ENCODE assay signal across 8 mouse cellular contexts in the genomic region with DNA sequence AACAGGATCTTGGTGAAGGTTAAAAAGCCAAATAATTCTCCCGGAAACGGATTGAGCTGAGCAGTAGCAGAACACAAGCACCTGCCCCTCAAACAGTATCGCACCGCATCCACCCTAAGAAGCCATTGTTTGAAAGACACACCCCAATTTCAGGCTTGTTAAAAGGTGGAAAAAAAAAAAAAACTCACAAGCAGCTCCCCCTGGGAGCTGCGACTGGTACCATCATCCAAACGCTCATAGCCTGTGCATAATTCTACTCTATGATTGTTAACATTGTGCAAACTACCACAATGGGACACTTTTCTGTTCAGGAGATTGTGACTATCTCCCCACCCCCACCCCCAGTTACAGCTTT. TPM values are rescaled to one million over a fixed set of nuclear protein-coding genes. Genes with fewer than 3 reads are reported as not detected.
DNase-seq lines count a peak whose midpoint lies in the region; ATAC-seq and TF ChIP-seq lines count a peak whose summit lies in the region.

No protein-coding gene starts in this region.

- H3K27me3 ChIP-seq in heart, embryonic 16.5 days (ENCODE audit: control insufficient read depth, insufficient read depth, low read length) = no peaks in the 10 kb centered on the region
- H3K27me3 ChIP-seq in hindbrain, embryonic 13.5 days = no peaks in the 10 kb centered on the region
- no peaks in the 10 kb centered on the region for H3K27me3 ChIP-seq in midbrain, embryonic 11.5 days (ENCODE audit: control insufficient read depth, insufficient read depth, low read length)

- peaks cover 21% of the 10 kb centered on the region for H3K4me1 ChIP-seq in heart, embryonic 16.5 days (ENCODE audit: control insufficient read depth, insufficient read depth, low read length)
- peaks cover 8% of the 10 kb centered on the region for H3K4me1 ChIP-seq in bone marrow macrophage, adult 2 months (ENCODE audit: control insufficient read depth, insufficient read depth, low read length)
- H3K4me1 ChIP-seq in hindbrain, embryonic 13.5 days (replicated peaks) = peaks cover 41% of the 10 kb centered on the region
- H3K4me1 ChIP-seq in midbrain, embryonic 11.5 days (ENCODE audit: control insufficient read depth, insufficient read depth, low read length) = peaks cover 8% of the 10 kb centered on the region

- no peaks in the 10 kb centered on the region for H3K36me3 ChIP-seq in heart, embryonic 16.5 days (ENCODE audit: control insufficient read depth, insufficient read depth)
- H3K36me3 ChIP-seq in hindbrain, embryonic 13.5 days = no peaks in the 10 kb centered on the region
- H3K36me3 ChIP-seq in midbrain, embryonic 11.5 days (ENCODE audit: control insufficient read depth, insufficient read depth, low read length) = no peaks in the 10 kb centered on the region

- TF ChIP-seq POLR2A in bone marrow macrophage, adult 2 months (IDR thresholded peaks at IDR 0.05; ENCODE audit: borderline replicate concordance, low read depth, low read length) = no peak

- no peak overlapping the region for H3K27ac ChIP-seq in heart, embryonic 16.5 days (ENCODE audit: low read length)
- peak overlapping the region; percentile 63 for H3K27ac ChIP-seq in bone marrow macrophage, adult 2 months (ENCODE audit: insufficient read depth, low read depth, low read length)
- peak overlapping the region; percentile 67 for H3K27ac ChIP-seq in hindbrain, embryonic 13.5 days
- H3K27ac ChIP-seq in midbrain, embryonic 11.5 days (ENCODE audit: low read depth, low read length) = no peak overlapping the region

- DNase-seq in heart, adult 8-10 months (ENCODE audit: low spot score) = no peak
- DNase-seq in midbrain, embryonic 11.5 days (ENCODE audit: low spot score, missing footprints) = no peak
- DNase-seq in adrenal gland, adult 18-20 months (ENCODE audit: low spot score in 2 of 2) = no peak
- no peak for DNase-seq in spleen, postnatal 36 days (ENCODE audit: low spot score in 2 of 2)
- DNase-seq in adrenal gland, postnatal 36 days = no peak

- H3K4me3 ChIP-seq in heart, embryonic 16.5 days (ENCODE audit: low read length) = peak overlapping the region; percentile 95
- H3K4me3 ChIP-seq in bone marrow macrophage, adult 2 months (ENCODE audit: insufficient read depth, low read length) = peak overlapping the region; percentile 89
- H3K4me3 ChIP-seq in hindbrain, embryonic 13.5 days = peak overlapping the region; percentile 83
- H3K4me3 ChIP-seq in midbrain, embryonic 11.5 days (ENCODE audit: low read depth, low read length) = peak overlapping the region; percentile 82

- no peaks in the 10 kb centered on the region for H3K9me3 ChIP-seq in heart, embryonic 16.5 days (replicated peaks; ENCODE audit: control insufficient read depth, low read length)
- no peaks in the 10 kb centered on the region for H3K9me3 ChIP-seq in hindbrain, embryonic 13.5 days
- H3K9me3 ChIP-seq in midbrain, embryonic 11.5 days (ENCODE audit: control insufficient read depth, low read length) = no peaks in the 10 kb centered on the region

- no peak for ATAC-seq in heart, embryonic 16.5 days (replicated peaks; ENCODE audit: extremely low read depth, insufficient read depth, low FRiP score)
- ATAC-seq in hindbrain, embryonic 13.5 days (ENCODE audit: low FRiP score) = peak; percentile 59
- peak; percentile 57 for ATAC-seq in midbrain, embryonic 11.5 days (ENCODE audit: low FRiP score)

- 2% methylated on average over 6 of the region's 6 CpGs for WGBS in heart, embryonic 16.5 days
- WGBS in hindbrain, embryonic 13.5 days = under 1% methylated on average over 6 of the region's 6 CpGs
- under 1% methylated on average over 6 of the region's 6 CpGs for WGBS in midbrain, embryonic 11.5 days

- peak overlapping the region; percentile 56 for H3K9ac ChIP-seq in heart, embryonic 16.5 days (ENCODE audit: low read length)
- peak overlapping the region; percentile 92 for H3K9ac ChIP-seq in hindbrain, embryonic 13.5 days
- H3K9ac ChIP-seq in midbrain, embryonic 11.5 days (ENCODE audit: low read length) = peak overlapping the region; percentile 87; the same call in 1 of the 2 replicates

- H3K4me2 ChIP-seq in heart, embryonic 16.5 days (ENCODE audit: low read depth, low read length) = peak overlapping the region; percentile 98
- peak overlapping the region; percentile 95 for H3K4me2 ChIP-seq in hindbrain, embryonic 13.5 days
- H3K4me2 ChIP-seq in midbrain, embryonic 11.5 days = peak overlapping the region; percentile 79

- TF ChIP-seq CTCF in bone marrow macrophage, adult 2 months (IDR thresholded peaks at IDR 0.05; ENCODE audit: low read depth, low read length) = no peak

RNA-seq across cellular contexts. Expression of a gene that starts 13.9 kb away (rescaled TPM):
- 52.8 and 57.5 TPM in 2 replicates for polyA plus RNA-seq in heart, embryonic 16.5 days (2015; fragmentation: Nextera tagmentation; extraction: Ambion mirVana)
- 10 to 100 TPM; 69.6 to 73.3 (median 72.1) TPM for total RNA-seq in heart, adult 8-10 months (2022)
- 25.5 and 27.0 TPM in 2 replicates for polyA plus RNA-seq in bone marrow macrophage, adult 2 months (2012; ENCODE audit: insufficient read depth, insufficient read length, missing spikeins)
- 46.2 and 47.9 TPM in 2 replicates for polyA plus RNA-seq in hindbrain, embryonic 13.5 days (2015; fragmentation: Nextera tagmentation; extraction: Ambion mirVana)
- 57.7 and 60.8 TPM in 2 replicates for polyA plus RNA-seq in midbrain, embryonic 11.5 days (2014; fragmentation: Nextera tagmentation; extraction: Ambion mirVana)
- 10 to 100 TPM; 43.3 to 54.9 TPM for total RNA-seq in adrenal gland, adult 18-20 months (2021)
- total RNA-seq in adrenal gland, postnatal 36 days (2021) = 10 to 100 TPM; 50.2 to 60.1 TPM

RNA-seq across cellular contexts. Expression of a gene that starts 14.0 kb away (rescaled TPM):
- 30.0 and 38.5 TPM in 2 replicates for polyA plus RNA-seq in heart, embryonic 16.5 days (2015; fragmentation: Nextera tagmentation; extraction: Ambion mirVana)
- 10 to 100 TPM; 14.7 to 17.5 (median 16.2) TPM for total RNA-seq in heart, adult 8-10 months (2022)
- polyA plus RNA-seq in bone marrow macrophage, adult 2 months (2012; ENCODE audit: insufficient read depth, insufficient read length, missing spikeins) = 20.0 and 21.2 TPM in 2 replicates
- polyA plus RNA-seq in hindbrain, embryonic 13.5 days (2015; fragmentation: Nextera tagmentation; extraction: Ambion mirVana) = 112 and 116 TPM in 2 replicates
- 47.1 and 49.1 TPM in 2 replicates for polyA plus RNA-seq in midbrain, embryonic 11.5 days (2014; fragmentation: Nextera tagmentation; extraction: Ambion mirVana)
- total RNA-seq in adrenal gland, adult 18-20 months (2021) = 10 to 100 TPM; 40.4 to 44.0 TPM
- 10 to 100 TPM; 44.9 to 49.9 TPM for total RNA-seq in adrenal gland, postnatal 36 days (2021)

Comparison
In these comparisons a context has a peak if more than half of its experiments do, and no peak if none do; other contexts are left out.
1. H3K27ac ChIP-seq: peak in bone marrow macrophage, adult 2 months (single experiment) and hindbrain, embryonic 13.5 days (single experiment); none in heart, embryonic 16.5 days (single experiment) and midbrain, embryonic 11.5 days (single experiment).
2. Peak in every context shown above with its lines, with median percentiles within 50 percentile points of each other: H3K4me2 ChIP-seq, H3K4me3 ChIP-seq and H3K9ac ChIP-seq.